Mouse (Mus musculus) C2C12 (cell line): ENCODE measurements around the gene Olfr31.

Source experiments
- CTCF ChIP-seq: IDR thresholded peaks from one replicate; pipeline ENCODE4 v1.5.1; 2011; ENCODE audit not compliant: control insufficient read depth, insufficient read depth, insufficient read length
- MYOG ChIP-seq: IDR thresholded peaks from one replicate; pipeline ENCODE4 v1.6.1; 2011; ENCODE audit not compliant: control insufficient read depth, insufficient read length; ENCODE audit errors: extremely low read depth

GRCm38 (mm10) chr14:14348674-14349401, 26.2 kb downstream of the Olfr31 start:
- TF ChIP-seq CTCF (no peak), MYOG (no peak)
